Mouse (Mus musculus) frontal cortex, postnatal 25 days (tissue): ENCODE data around the gene G2e3.

Source experiments
- DNase-seq, 2 experiments: peaks; one replicate each; pipeline ENCODE4 v3.0.0; 2022; ENCODE audit warnings: low spot score in 2 of 2

Gene G2e3

GRCm38 (mm10) chr12:51347988-51348697 is at the start of gene G2e3:
G2e3 (plus strand) TSS chr12:51348061.
- DNase-seq, result peak; percentile 48 to 76

GRCm38 (mm10) chr12:51323604-51324003 is 24.3 kb upstream of the G2e3 start:
- DNase-seq, result no peak

DNA sequence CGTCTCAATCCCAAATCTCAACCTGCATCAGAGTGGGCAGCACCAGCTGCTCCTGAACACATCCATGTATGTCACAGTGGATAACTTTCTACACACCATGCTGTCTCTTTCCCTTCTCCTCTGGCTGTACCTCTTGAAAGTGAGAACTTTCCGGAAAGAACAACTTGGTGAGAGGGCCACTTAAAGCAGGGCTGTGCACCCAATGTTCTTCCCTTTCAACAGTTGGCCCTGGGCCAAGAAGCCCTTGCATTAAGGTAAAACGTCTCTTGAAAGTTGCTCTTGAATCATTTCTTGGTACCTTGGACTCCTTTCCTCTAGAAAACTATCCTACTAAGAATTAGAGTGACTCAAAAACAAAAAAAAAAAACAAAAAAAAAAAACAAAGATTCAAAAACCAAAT is 21.0 kb upstream of the G2e3 start:
- DNase-seq, result no peak

DNA sequence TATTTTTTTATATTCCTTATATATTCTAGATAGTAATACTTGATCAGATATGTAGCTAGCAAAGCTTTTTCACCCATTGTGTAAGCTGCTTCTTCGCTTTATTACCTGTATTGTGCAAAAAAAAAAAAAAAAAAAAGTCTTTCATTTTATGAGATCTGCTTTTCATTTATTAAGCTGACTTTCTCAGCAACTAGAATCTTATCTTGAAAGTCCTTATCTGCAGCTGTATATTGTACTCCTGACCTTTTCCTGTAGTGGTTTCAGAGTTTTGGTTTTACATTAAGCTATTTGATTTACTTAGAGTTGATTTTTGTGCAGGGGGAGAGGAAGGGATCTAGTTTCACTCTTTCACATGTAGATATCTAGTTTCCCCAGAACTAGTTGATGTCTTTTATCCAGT is 10.8 kb upstream of the G2e3 start:
- DNase-seq, result no peak

DNA sequence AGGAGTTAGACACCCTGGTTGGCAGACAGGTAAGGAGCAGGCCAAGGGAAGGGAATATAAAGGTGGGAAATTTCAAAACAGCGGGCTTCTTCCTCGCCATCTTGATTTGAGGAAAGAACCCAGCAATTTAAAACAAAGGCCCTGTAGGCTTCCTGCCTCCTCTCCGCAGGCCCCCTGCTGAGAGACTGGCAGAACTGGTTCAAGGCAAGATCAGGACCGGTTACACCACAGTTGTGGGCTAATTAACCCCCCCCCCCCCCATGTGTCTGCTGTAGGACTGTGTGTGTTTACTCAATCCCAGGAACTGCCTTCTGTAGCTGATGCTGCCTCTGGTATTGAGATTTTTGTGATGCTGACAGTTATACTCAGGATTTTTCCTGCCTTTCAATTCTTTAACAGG is 1.7 kb upstream of the G2e3 start:
- no peak for DNase-seq

- DNase-seq, result no peak
These were observed 787 bp downstream of the G2e3 start for GRCm38 (mm10) chr12:51348698-51348998.

DNA sequence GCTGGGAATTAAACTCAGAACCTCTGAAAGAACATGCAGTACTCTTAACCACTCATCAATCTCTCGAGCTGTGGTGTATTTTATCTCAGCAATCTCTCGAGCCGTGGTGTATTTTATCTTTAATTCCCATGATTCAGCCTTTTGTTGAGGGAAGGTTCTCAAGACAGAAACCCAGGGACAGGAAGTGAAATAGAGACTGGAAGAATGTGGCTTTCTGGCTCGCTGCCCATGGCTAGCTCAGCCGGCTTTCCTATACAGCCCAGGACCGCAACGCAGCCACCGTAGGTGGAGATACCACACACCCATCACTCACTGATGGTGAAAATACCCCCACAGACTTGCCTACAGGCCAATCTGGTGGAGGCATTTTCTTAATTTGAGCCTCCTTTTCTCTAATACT is 7.4 kb downstream of the G2e3 start:
- no peak for DNase-seq

DNA sequence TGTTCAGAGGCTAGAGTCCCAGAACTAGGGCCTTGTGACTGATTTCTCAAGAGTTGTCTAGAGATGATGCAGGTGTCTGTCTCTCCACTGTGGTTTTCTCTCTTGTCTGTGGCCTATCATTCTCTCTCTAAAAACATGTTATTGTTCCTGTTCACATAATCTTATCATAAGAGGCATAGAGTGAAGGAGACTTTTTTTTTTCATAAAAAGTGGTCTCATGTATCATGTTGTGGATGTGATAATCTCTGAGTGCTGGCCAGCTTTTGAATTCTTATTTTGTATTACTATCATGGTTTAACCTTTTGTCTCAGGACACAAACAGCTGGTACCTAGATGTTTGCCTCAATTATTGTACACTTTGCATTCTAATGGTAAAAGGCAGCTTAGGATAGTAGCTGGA is 13.4 kb downstream of the G2e3 start:
- DNase-seq, result no peak

GRCm38 (mm10) chr12:51362898-51363297 is 15.0 kb downstream of the G2e3 start:
- no peak for DNase-seq

GRCm38 (mm10) chr12:51368504-51368903 is 20.6 kb downstream of the G2e3 start:
- no peak for DNase-seq

- peak; percentile 82 to 88 for DNase-seq
These were observed 29.4 kb downstream of the G2e3 start, which contains the start of gene Scfd1 for GRCm38 (mm10) chr12:51377003-51377887. Scfd1 (plus strand) TSS chr12:51377510.

- no peak for DNase-seq
These were observed 30.0 kb downstream of the G2e3 start for GRCm38 (mm10) chr12:51377888-51378190.

DNA sequence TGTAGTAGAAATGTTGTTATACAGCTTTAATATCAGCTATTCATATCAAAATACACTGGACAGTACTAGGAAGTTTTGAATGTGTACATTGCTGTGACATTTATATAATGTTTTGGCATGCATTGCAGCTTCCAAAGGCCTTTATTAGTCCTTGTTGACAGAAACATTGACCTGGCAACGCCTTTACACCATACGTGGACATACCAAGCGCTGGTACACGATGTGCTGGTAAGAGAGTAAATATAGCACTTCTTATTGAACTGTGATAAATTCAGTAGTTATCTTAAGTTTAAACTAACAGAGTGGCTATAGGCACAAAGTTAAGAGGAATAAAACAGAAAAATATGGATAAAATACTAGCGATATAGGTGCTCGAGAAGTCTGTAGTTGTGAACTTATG is 52.0 kb downstream of the G2e3 start:
- no peak for DNase-seq

GRCm38 (mm10) chr12:51402060-51402698 is 54.3 kb downstream of the G2e3 start:
- no peak for DNase-seq

DNA sequence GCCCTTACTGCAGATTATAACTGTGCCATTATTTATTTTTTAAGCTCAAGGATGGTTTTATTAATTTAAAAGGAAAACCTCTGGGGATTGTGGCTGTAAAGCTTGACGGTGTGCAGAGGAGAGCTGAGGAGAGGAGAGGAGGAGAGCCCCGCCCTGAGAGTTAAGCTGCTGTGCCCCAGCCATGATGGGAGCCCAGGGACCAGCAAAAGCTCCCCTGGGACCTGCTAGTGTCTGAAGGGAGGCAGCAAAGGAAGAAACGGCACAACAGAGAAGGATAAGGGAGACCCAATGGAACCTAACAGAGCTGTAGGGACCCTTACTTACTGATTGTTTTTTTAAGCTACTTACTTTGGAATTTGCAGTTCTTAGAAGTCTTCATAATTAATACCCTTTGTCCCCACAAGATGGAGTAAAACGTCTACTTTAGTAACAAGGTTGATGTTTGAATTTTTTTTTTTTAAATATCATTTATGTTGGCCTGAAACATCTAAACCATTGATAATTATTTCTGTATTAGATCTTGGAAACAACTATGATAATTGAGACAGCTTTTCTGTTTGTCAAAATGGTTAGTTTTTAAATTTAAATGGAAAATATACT is 56.2 kb downstream of the G2e3 start:
- DNase-seq, result no peak

DNA sequence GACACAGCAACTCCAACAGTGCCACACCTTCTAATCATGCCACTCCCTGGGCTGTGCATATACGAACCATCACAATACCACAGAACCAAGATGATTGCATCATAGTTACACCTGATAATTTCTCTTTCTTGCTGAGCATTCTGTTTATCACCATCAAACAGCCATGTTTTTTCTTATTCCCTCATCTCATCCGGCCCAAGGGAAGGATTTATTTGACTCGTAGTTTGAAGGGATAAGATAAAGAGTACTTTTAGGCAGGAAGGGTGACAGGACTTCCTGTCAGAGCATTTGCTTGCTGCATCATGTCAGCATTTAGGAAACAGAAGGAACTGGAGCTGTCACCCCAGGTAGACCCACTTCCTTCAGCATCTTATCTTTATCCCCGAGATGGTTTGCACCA is 63.5 kb downstream of the G2e3 start:
- no peak for DNase-seq
